Mouse (Mus musculus): ENCODE measurements around the gene Wnk4.
"Not testable (repeated sequence)": the region's sequence is repeated elsewhere in the genome, so short reads cannot be mapped to it uniquely, and the experiment has no call there.

Wnk4 gene

DNA sequence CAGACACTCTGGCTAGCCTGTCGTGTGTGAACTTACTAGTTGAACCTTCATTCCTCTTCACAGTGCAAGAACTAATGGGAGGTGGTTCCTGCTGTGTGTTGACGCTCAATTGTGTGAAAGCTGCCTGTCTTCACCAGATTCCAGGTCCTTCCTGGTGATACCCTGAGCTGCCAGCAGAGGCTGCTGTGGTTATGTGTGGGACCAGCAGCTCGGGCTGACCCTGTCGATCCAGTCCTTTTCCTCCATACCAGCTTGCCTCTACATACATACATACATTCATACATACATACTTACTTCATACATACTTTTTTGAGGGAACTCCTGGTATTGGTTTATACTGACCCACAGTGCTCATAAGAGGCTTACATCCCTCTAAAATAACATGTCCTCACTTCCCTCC is 63.2 kb downstream of the Wnk4 start:
- peak; percentile 72 for DNase-seq

DNA sequence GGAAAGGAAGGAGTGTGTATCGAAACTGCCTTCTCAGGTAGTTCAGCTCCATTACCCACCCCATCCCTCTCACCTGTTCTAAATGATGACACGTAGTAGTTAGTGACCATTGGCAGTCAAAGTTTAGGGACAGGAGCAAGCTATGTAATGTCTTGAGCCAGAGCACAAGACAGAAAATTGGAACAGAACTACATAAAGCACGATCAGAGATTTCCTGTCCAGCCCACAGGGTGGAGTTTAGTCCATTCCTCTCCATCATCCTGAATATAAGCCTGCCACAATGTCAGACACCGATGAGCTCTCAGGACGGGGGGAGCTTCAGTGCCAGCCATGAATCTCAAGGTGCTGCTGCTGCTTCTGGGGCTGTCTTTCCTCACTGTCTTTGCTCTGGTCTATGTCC is 64.4 kb downstream of the Wnk4 start, which contains the start of gene Aoc2:
Aoc2 (plus strand) TSS at position 301 of the 400 bp plus-strand sequence.
- no peak for DNase-seq

DNA sequence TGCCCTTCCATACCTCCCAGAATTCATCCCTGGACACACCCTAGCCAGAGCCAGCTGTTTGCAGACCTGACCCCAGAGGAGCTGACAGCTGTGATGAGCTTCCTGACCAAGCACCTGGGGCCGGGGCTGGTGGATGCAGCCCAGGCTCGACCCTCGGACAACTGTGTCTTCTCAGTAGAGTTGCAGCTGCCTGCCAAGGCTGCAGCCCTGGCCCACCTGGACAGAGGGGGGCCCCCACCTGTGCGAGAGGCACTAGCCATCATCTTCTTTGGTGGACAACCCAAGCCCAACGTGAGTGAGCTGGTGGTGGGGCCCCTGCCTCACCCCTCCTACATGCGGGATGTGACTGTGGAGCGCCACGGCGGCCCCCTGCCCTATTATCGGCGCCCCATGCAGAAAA is 64.8 kb downstream of the Wnk4 start:
- not testable (repeated sequence) for DNase-seq

DNA sequence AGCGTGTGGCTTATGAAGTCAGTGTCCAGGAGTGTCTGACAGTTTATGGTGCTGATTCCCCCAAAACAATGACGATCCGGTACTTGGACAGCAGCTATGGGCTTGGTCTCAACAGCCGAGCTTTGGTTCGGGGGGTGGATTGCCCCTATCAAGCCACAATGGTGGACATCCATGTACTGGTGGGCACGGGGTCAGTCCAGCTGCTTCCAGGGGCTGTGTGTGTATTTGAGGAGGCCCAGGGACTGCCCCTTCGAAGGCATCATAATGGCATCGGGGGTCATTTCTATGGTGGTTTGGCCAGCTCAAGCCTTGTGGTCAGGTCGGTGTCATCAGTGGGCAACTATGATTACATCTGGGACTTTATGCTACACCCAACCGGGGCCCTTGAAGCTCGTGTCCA is 65.8 kb downstream of the Wnk4 start:
- DNase-seq = no peak

Measured in cerebellum, postnatal 36 days (tissue).